ENCODE assay signal across 8 mouse cellular contexts in the genomic region with DNA sequence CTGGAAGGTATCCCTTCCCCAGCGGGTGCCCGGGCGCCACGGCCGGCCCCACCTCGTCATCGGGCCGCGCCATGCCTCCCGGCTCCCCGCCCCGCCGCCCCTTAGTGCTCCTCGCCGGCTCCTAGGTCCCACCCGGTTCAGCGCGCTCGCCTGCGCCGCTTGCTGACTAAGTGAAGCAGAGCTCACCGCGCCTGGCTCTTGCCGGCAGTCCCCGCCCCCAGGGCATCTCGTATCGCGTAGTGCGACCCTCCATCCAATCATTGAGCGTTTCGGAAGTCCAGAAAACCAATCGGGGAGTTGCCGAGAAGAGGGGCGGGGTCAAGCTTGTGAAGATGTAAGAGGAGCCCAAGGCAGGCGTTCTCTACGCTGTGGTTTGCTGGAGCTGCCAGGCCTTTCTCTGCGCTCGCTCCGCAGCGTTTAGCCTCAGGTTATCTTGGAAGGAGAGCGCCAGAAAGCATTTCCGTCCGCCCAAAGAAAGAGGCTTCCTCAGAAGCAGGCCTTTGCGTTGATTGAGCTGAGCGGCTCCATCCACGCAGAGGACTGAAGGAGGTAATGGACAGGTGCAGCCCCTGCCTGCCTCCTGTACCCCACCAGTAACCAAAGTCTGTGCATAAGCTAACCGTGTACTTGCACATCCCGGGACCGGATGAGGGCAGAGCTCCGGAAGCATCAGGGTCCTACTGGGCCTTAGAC. TPM values are rescaled to one million over a fixed set of nuclear protein-coding genes. Genes with fewer than 3 reads are reported as not detected.
A peak's percentile ranks its signal among the peaks of the same experiment; 100 is the strongest.
DNase-seq lines count a peak whose midpoint lies in the region; ATAC-seq and TF ChIP-seq lines count a peak whose summit lies in the region.

A gene (minus strand): TSS at position 138 of the 693 bp plus-strand sequence.

- no peaks in the 10 kb centered on the region for H3K9me3 ChIP-seq in erythroblast, embryonic 14.5 days (ENCODE audit: control insufficient read depth, low read length)
- no peaks in the 10 kb centered on the region for H3K9me3 ChIP-seq in heart, embryonic 11.5 days (replicated peaks; ENCODE audit: control insufficient read depth, low read length)
- H3K9me3 ChIP-seq in kidney, embryonic 16.5 days (ENCODE audit: low read length) = no peaks in the 10 kb centered on the region

- no peaks in the 10 kb centered on the region for H3K27me3 ChIP-seq in C2C12 (ENCODE audit: control insufficient read depth, insufficient read depth, insufficient read length)
- no peaks in the 10 kb centered on the region for H3K27me3 ChIP-seq in erythroblast, embryonic 14.5 days (ENCODE audit: control insufficient read depth)
- no peaks in the 10 kb centered on the region for H3K27me3 ChIP-seq in heart, embryonic 11.5 days (ENCODE audit: control insufficient read depth, insufficient read depth, low read length)
- H3K27me3 ChIP-seq in kidney, embryonic 16.5 days (ENCODE audit: insufficient read depth, low read length) = no peaks in the 10 kb centered on the region
- no peaks in the 10 kb centered on the region for H3K27me3 ChIP-seq in liver, adult 2 months (ENCODE audit: control insufficient read depth, insufficient read depth, low read length)
- no peaks in the 10 kb centered on the region for H3K27me3 ChIP-seq in myocyte (ENCODE audit: control insufficient read depth, insufficient read depth, insufficient read length)
- H3K27me3 ChIP-seq in splenic B cell, adult 2 months (ENCODE audit: control insufficient read depth, insufficient read depth, low read length, poor library complexity, severe bottlenecking) = no peaks in the 10 kb centered on the region

- peak; percentile 62 for TF ChIP-seq POLR2A in brain, embryonic 14.5 days (IDR thresholded peaks at IDR 0.05; ENCODE audit: borderline replicate concordance, extremely low read depth, insufficient read depth, insufficient read length, poor library complexity, severe bottlenecking)
- TF ChIP-seq POLR2A in liver, adult 2 months (IDR thresholded peaks at IDR 0.05; ENCODE audit: extremely low read depth, insufficient read depth, low read length) = peak; percentile 94
- peak; percentile 92 for TF ChIP-seq POLR2A in myocyte (IDR thresholded peaks at IDR 0.05; ENCODE audit: insufficient read length, low read depth)

- under 1% methylated on average over 50 of the region's 50 CpGs for WGBS in heart, embryonic 11.5 days (ENCODE audit: insufficient replicate concordance)
- WGBS in kidney, embryonic 16.5 days = 0% methylated on average over 49 of the region's 50 CpGs
- WGBS in liver, adult 2 months = 1% methylated on average over 50 of the region's 50 CpGs

- DNase-seq in brain, embryonic 14.5 days (ENCODE audit: low read depth) = peak; percentile 100
- peak; percentile 95 for DNase-seq in liver, adult 2 months (ENCODE audit: extremely low read depth, low read depth, low spot score)
- peak; percentile 99 for DNase-seq in splenic B cell, adult 2 months (ENCODE audit: low read depth, low spot score)

- ATAC-seq in heart, embryonic 11.5 days (replicated peaks; ENCODE audit: insufficient number of reproducible peaks, low FRiP score, low TSS enrichment) = peak; percentile 98
- peak; percentile 100 for ATAC-seq in kidney, embryonic 16.5 days (ENCODE audit: low FRiP score, low TSS enrichment)

- H3K4me2 ChIP-seq in heart, embryonic 11.5 days = peak within 1 kb of the TSS; percentile 99
- peak within 1 kb of the TSS; percentile 98 for H3K4me2 ChIP-seq in kidney, embryonic 16.5 days (replicated peaks; ENCODE audit: low read depth, low read length)
- H3K4me2 ChIP-seq in myocyte (ENCODE audit: low read depth) = peak within 1 kb of the TSS; percentile 98

- H3K27ac ChIP-seq in heart, embryonic 11.5 days (ENCODE audit: low read depth, low read length) = peak within 1 kb of the TSS; percentile 91
- H3K27ac ChIP-seq in kidney, embryonic 16.5 days (ENCODE audit: low read length) = peak within 1 kb of the TSS; percentile 90
- H3K27ac ChIP-seq in liver, adult 2 months (replicated peaks; ENCODE audit: insufficient read depth, low read depth, low read length) = no peak within 1 kb of the TSS

- peaks cover 27% of the 10 kb centered on the region for H3K4me1 ChIP-seq in erythroblast, embryonic 14.5 days (ENCODE audit: control insufficient read depth)
- 0 out of 2 replicates have a peak, but pooled peaks cover 8% of the 10 kb centered on the region for H3K4me1 ChIP-seq in heart, embryonic 11.5 days (ENCODE audit: control insufficient read depth, insufficient read depth, low read length)
- H3K4me1 ChIP-seq in kidney, embryonic 16.5 days (ENCODE audit: insufficient read depth, low read length) = peaks cover 21% of the 10 kb centered on the region
- peaks cover 7% of the 10 kb centered on the region for H3K4me1 ChIP-seq in liver, adult 2 months (ENCODE audit: control insufficient read depth, insufficient read depth, low read length)

- peak within 1 kb of the TSS; percentile 94 for H3K9ac ChIP-seq in heart, embryonic 11.5 days (ENCODE audit: low read depth, low read length)
- H3K9ac ChIP-seq in kidney, embryonic 16.5 days (replicated peaks; ENCODE audit: low read length) = peak within 1 kb of the TSS; percentile 84
- peak within 1 kb of the TSS; percentile 63 for H3K9ac ChIP-seq in liver, adult 2 months (ENCODE audit: low read depth, low read length)

- H3ac ChIP-seq in C2C12 (ENCODE audit: control insufficient read depth, insufficient read length, low read depth) (peak within 1 kb of the TSS; percentile 81), myocyte (ENCODE audit: control insufficient read depth, insufficient read length) (peak within 1 kb of the TSS; percentile 31)

- peak within 1 kb of the TSS; percentile 74 for H3K4me3 ChIP-seq in C2C12 (ENCODE audit: insufficient read depth, poor library complexity, severe bottlenecking)
- peak within 1 kb of the TSS; percentile 91 for H3K4me3 ChIP-seq in erythroblast, embryonic 14.5 days (replicated peaks)
- H3K4me3 ChIP-seq in heart, embryonic 11.5 days (ENCODE audit: low read depth, low read length) = peak within 1 kb of the TSS; percentile 85
- peak within 1 kb of the TSS; percentile 81 for H3K4me3 ChIP-seq in kidney, embryonic 16.5 days (ENCODE audit: low read length)
- peak within 1 kb of the TSS; percentile 61 for H3K4me3 ChIP-seq in liver, adult 2 months (ENCODE audit: insufficient read depth, low read depth, low read length)
- peak within 1 kb of the TSS; percentile 75 for H3K4me3 ChIP-seq in myocyte

- H3K79me3 ChIP-seq in C2C12 (ENCODE audit: low read depth) = peaks cover 23% of the 10 kb centered on the region

- H3K36me3 ChIP-seq in C2C12 (ENCODE audit: control insufficient read depth, insufficient read depth) (peaks cover 8% of the 10 kb centered on the region), myocyte (ENCODE audit: control insufficient read depth, insufficient read depth) (peaks cover 2% of the 10 kb centered on the region)
- H3K36me3 ChIP-seq in erythroblast, embryonic 14.5 days (ENCODE audit: control insufficient read depth) = peaks cover 8% of the 10 kb centered on the region
- peaks cover 2% of the 10 kb centered on the region; the same call in 1 of the 2 replicates for H3K36me3 ChIP-seq in heart, embryonic 11.5 days (ENCODE audit: control insufficient read depth, insufficient read depth, low read length)
- peaks cover 6% of the 10 kb centered on the region for H3K36me3 ChIP-seq in kidney, embryonic 16.5 days (ENCODE audit: insufficient read depth, low read length)
- H3K36me3 ChIP-seq in liver, adult 2 months (ENCODE audit: control insufficient read depth, insufficient read depth, low read length) = peaks cover 1% of the 10 kb centered on the region; the same call in 1 of the 2 replicates
- no peaks in the 10 kb centered on the region for H3K36me3 ChIP-seq in splenic B cell, adult 2 months (ENCODE audit: control insufficient read depth, insufficient read depth, low read length, poor library complexity, severe bottlenecking)

- H3K79me2 ChIP-seq in C2C12 (ENCODE audit: control insufficient read depth, insufficient read depth) (peaks cover 43% of the 10 kb centered on the region), myocyte (ENCODE audit: control insufficient read depth, insufficient read depth) (peaks cover 22% of the 10 kb centered on the region)
- no peaks in the 10 kb centered on the region; the same call in 1 of the 2 replicates for H3K79me2 ChIP-seq in liver, adult 2 months (ENCODE audit: control insufficient read depth, insufficient read depth, low read length)

- TF ChIP-seq CTCF in C2C12 (IDR thresholded peaks at IDR 0.05; ENCODE audit: control insufficient read depth, insufficient read depth, insufficient read length) = peak; percentile 1
- no peak for TF ChIP-seq CTCF in brain, embryonic 14.5 days (IDR thresholded peaks at IDR 0.05; ENCODE audit: borderline replicate concordance, extremely low read depth, insufficient read depth, insufficient read length)
- TF ChIP-seq CTCF in liver, adult 2 months (IDR thresholded peaks at IDR 0.05; ENCODE audit: low read depth, low read length) = 0 out of 2 replicates have a peak, but pooled peaks have one; percentile 8

TF ChIP-seq in C2C12, 6 proteins besides CTCF, POLR2A, EP300 and RAD21:
- TF ChIP-seq CEBPB (IDR thresholded peaks at IDR 0.05; ENCODE audit: low read depth) = no peak
- TF ChIP-seq MAX (IDR thresholded peaks at IDR 0.05) = no peak
- TF ChIP-seq MYOG (IDR thresholded peaks at IDR 0.05; ENCODE audit: control insufficient read depth, extremely low read depth, insufficient read length) = no peak
- no peak for TF ChIP-seq USF1 (IDR thresholded peaks at IDR 0.05; ENCODE audit: low read depth)
- TF ChIP-seq FOSL1 (IDR thresholded peaks at IDR 0.05; ENCODE audit: insufficient read depth, low read length, poor library complexity, severe bottlenecking) = no peak
- no peak for TF ChIP-seq MYOD1 (IDR thresholded peaks at IDR 0.05; ENCODE audit: control insufficient read depth, insufficient read length, low read depth)

TF ChIP-seq in myocyte, 11 proteins besides CTCF, POLR2A, EP300 and RAD21:
- TF ChIP-seq REST (IDR thresholded peaks at IDR 0.05; ENCODE audit: insufficient read depth, insufficient read length) (peak; percentile 42), TCF12 (IDR thresholded peaks at IDR 0.05; ENCODE audit: insufficient read depth, poor library complexity, severe bottlenecking) (no peak)

RNA-seq across cellular contexts. Expression of the gene that starts here (rescaled TPM):
- 7.0 TPM for polyA plus RNA-seq in C2C12 (2012; fragmentation: generic; extraction: Trizol)
- 24.6 and 25.0 TPM in 2 replicates for polyA plus RNA-seq in brain, embryonic 14.5 days (2012; rRNA removed)
- polyA plus RNA-seq in erythroblast, embryonic 14.5 days (2012) = 0.15 and 0.27 TPM in 2 replicates
- 5.4 and 5.6 TPM in 2 replicates for polyA plus RNA-seq in heart, embryonic 11.5 days (2014; fragmentation: Nextera tagmentation; extraction: Ambion mirVana)
- 6.0 and 6.2 TPM in 2 replicates for polyA plus RNA-seq in kidney, embryonic 16.5 days (2015; fragmentation: Nextera tagmentation; extraction: Ambion mirVana)
- total RNA-seq in liver, adult 2 months (2014; rRNA removed) = 4.0 and 4.1 TPM in 2 replicates
- polyA plus RNA-seq in liver, adult 2 months (2012; rRNA removed) = 2.1 and 2.7 TPM in 2 replicates
- polyA plus RNA-seq in myocyte (2012; fragmentation: generic; extraction: Trizol) = 2.2 TPM
